Mouse (Mus musculus): ENCODE results near the gene Srpk3.
A peak's percentile ranks its signal among the peaks of the same experiment; 100 is the strongest.
"Not testable (repeated sequence)": the region's sequence is repeated elsewhere in the genome, so short reads cannot be mapped to it uniquely, and the experiment has no call there.

Gene Srpk3

GRCm38 (mm10) chrX:73774168-73774760, at the start of gene Srpk3:
Gene Srpk3 (plus strand): TSS chrX:73774405.
- no peak for DNase-seq (ENCODE audit: low spot score)

- no peak for DNase-seq (ENCODE audit: low spot score)
These were observed 43.3 kb upstream of the Srpk3 start for GRCm38 (mm10) chrX:73730908-73731307.

- no peak for DNase-seq (ENCODE audit: low spot score)
These were observed 36.0 kb upstream of the Srpk3 start for GRCm38 (mm10) chrX:73738155-73738554.

- DNase-seq (ENCODE audit: low spot score) = no peak
These were observed 35.1 kb upstream of the Srpk3 start for GRCm38 (mm10) chrX:73739151-73739550.

GRCm38 (mm10) chrX:73739841-73740240, 34.4 kb upstream of the Srpk3 start:
- not testable (repeated sequence) for DNase-seq (ENCODE audit: low spot score)

- DNase-seq (ENCODE audit: low spot score) = no peak
These were observed 29.3 kb upstream of the Srpk3 start for GRCm38 (mm10) chrX:73744774-73745481.

GRCm38 (mm10) chrX:73748977-73749376, 25.2 kb upstream of the Srpk3 start:
- DNase-seq (ENCODE audit: low spot score) = no peak

GRCm38 (mm10) chrX:73756334-73757140, 17.7 kb upstream of the Srpk3 start, which contains the start of gene Plxnb3:
Gene Plxnb3 (plus strand): TSS chrX:73757090.
- no peak for DNase-seq (ENCODE audit: low spot score)

GRCm38 (mm10) chrX:73758611-73759290, 15.5 kb upstream of the Srpk3 start:
- DNase-seq (ENCODE audit: low spot score) = no peak

GRCm38 (mm10) chrX:73765311-73765710, 8.9 kb upstream of the Srpk3 start:
- DNase-seq (ENCODE audit: low spot score) = no peak

GRCm38 (mm10) chrX:73767267-73767666, 6.9 kb upstream of the Srpk3 start:
- peak; percentile 52 for DNase-seq (ENCODE audit: low spot score)

GRCm38 (mm10) chrX:73774802-73775483, 738 bp downstream of the Srpk3 start:
- no peak for DNase-seq (ENCODE audit: low spot score)

- no peak for DNase-seq (ENCODE audit: low spot score)
These were observed 8.0 kb downstream of the Srpk3 start for GRCm38 (mm10) chrX:73782227-73782626.

- DNase-seq (ENCODE audit: low spot score) = no peak
These were observed 11.5 kb downstream of the Srpk3 start for GRCm38 (mm10) chrX:73785666-73786065.

- DNase-seq (ENCODE audit: low spot score) = peak; percentile 88
These were observed 12.4 kb downstream of the Srpk3 start, which contains the start of the genes Idh3g and Ssr4 for GRCm38 (mm10) chrX:73786364-73787224. Gene Idh3g (minus strand): TSS chrX:73786897. Gene Ssr4 (plus strand): TSS chrX:73787028.

- DNase-seq (ENCODE audit: low spot score) = no peak
These were observed 13.0 kb downstream of the Srpk3 start for GRCm38 (mm10) chrX:73787225-73787558.

GRCm38 (mm10) chrX:73788501-73788900, 14.3 kb downstream of the Srpk3 start:
- DNase-seq (ENCODE audit: low spot score) = no peak

- no peak for DNase-seq (ENCODE audit: low spot score)
These were observed 18.8 kb downstream of the Srpk3 start for GRCm38 (mm10) chrX:73793039-73793438.

- DNase-seq (ENCODE audit: low spot score) = no peak
These were observed 19.3 kb downstream of the Srpk3 start for GRCm38 (mm10) chrX:73793505-73793904.

GRCm38 (mm10) chrX:73797511-73797910, 23.3 kb downstream of the Srpk3 start:
- no peak for DNase-seq (ENCODE audit: low spot score)

GRCm38 (mm10) chrX:73798502-73798901, 24.3 kb downstream of the Srpk3 start:
- DNase-seq (ENCODE audit: low spot score) = peak; percentile 79

All from testis, postnatal 10 days (tissue).